Mouse (Mus musculus): ENCODE results near the gene Lix1l.

Gene Lix1l

GRCm38 (mm10) chr3:96565105-96565504, 35.8 kb upstream of the Lix1l start:
- DNase-seq (ENCODE audit: low read depth, low spot score) = no peak

GRCm38 (mm10) chr3:96566661-96567450, 34.1 kb upstream of the Lix1l start:
- no peak for DNase-seq (ENCODE audit: low read depth, low spot score)

- no peak for DNase-seq (ENCODE audit: low read depth, low spot score)
Observed at GRCm38 (mm10) chr3:96568605-96569004, 32.3 kb upstream of the Lix1l start.

- DNase-seq (ENCODE audit: low read depth, low spot score) = no peak
Observed at GRCm38 (mm10) chr3:96569506-96569905, 31.4 kb upstream of the Lix1l start.

GRCm38 (mm10) chr3:96569966-96570605, 30.9 kb upstream of the Lix1l start:
- no peak for DNase-seq (ENCODE audit: low read depth, low spot score)

GRCm38 (mm10) chr3:96570643-96571042, 30.3 kb upstream of the Lix1l start:
- no peak for DNase-seq (ENCODE audit: low read depth, low spot score)

GRCm38 (mm10) chr3:96571336-96571735, 29.6 kb upstream of the Lix1l start:
- DNase-seq (ENCODE audit: low read depth, low spot score) = no peak

GRCm38 (mm10) chr3:96571896-96572698, 28.9 kb upstream of the Lix1l start:
- DNase-seq (ENCODE audit: low read depth, low spot score) = no peak

GRCm38 (mm10) chr3:96573611-96574511, 27.1 kb upstream of the Lix1l start:
- DNase-seq (ENCODE audit: low read depth, low spot score) = no peak

- DNase-seq (ENCODE audit: low read depth, low spot score) = no peak
Observed at GRCm38 (mm10) chr3:96575272-96575984, 25.5 kb upstream of the Lix1l start.

GRCm38 (mm10) chr3:96576005-96576658, 24.8 kb upstream of the Lix1l start:
- no peak for DNase-seq (ENCODE audit: low read depth, low spot score)

- peak; percentile 57 for DNase-seq (ENCODE audit: low read depth, low spot score)
Observed at GRCm38 (mm10) chr3:96576690-96577541, 24.0 kb upstream of the Lix1l start, which contains the start of gene Gm16253. Gene Gm16253 (plus strand): TSS chr3:96576984.

GRCm38 (mm10) chr3:96577566-96577965, 23.4 kb upstream of the Lix1l start:
- DNase-seq (ENCODE audit: low read depth, low spot score) = no peak

GRCm38 (mm10) chr3:96578561-96579238, 22.2 kb upstream of the Lix1l start:
- DNase-seq (ENCODE audit: low read depth, low spot score) = no peak

GRCm38 (mm10) chr3:96579239-96579750, 21.7 kb upstream of the Lix1l start:
- DNase-seq (ENCODE audit: low read depth, low spot score) = no peak

GRCm38 (mm10) chr3:96579885-96580454, 21.0 kb upstream of the Lix1l start:
- DNase-seq (ENCODE audit: low read depth, low spot score) = peak; percentile 76

- no peak for DNase-seq (ENCODE audit: low read depth, low spot score)
Observed at GRCm38 (mm10) chr3:96581141-96581540, 19.8 kb upstream of the Lix1l start.
